Mouse (Mus musculus) ES-E14 (cell line): ENCODE measurements around the gene Rptn.

Source experiments
- MAFK ChIP-seq: IDR thresholded peaks from 2 replicates; pipeline ENCODE4 v1.6.1; 2014; ENCODE audit warnings: mild to moderate bottlenecking, low read depth, low read length, inconsistent platforms; ENCODE audit not compliant: insufficient read depth
- ZNF384 ChIP-seq: IDR thresholded peaks from 2 replicates; pipeline ENCODE4 v1.6.1; 2012; ENCODE audit warnings: low read depth, low read length, inconsistent platforms

GRCm38 (mm10) chr3:93411905-93412304 lies 18.4 kb downstream of the Rptn start:
- TF ChIP-seq ZNF384 = no peak
- no peak for TF ChIP-seq MAFK
